Mouse (Mus musculus) Patski (cell line): ENCODE measurements at regions not wholly inside any gene's neighbourhood (a gene's known extent, or its start where the extent isn't known, plus 50 kb on each side); places are given as distances from the start of the nearest gene placed in this dataset.

Experiments used
- ATAC-seq: fragments of 100-300 bp; one replicate; pipeline ENCODE4 v1.8.0; 2021
- CTCF ChIA-PET: fragments of 350-600 bp; sonication (Branson Sonifier 250); formaldehyde crosslinking; loops from one replicate; lab custom pipeline; 2022; ENCODE audit warnings: inconsistent platforms; lab: Charles Lee
- POLR2A ChIA-PET: fragments of 350-600 bp; sonication (Branson Sonifier 250); formaldehyde crosslinking; loops from one replicate; lab custom pipeline; 2022; ENCODE audit warnings: antibody characterized with exemption, inconsistent platforms; lab: Charles Lee
- DNase-seq: peaks from one replicate; pipeline ENCODE4 v3.0.0-alpha.2; 2011; ENCODE audit warnings: low read depth, low spot score
- H3K27me3 ChIP-seq: fragments of 371-371 bp; one replicate; pipeline ENCODE4 v1.5.1; 2021
- CTCF ChIP-seq: fragments of 100-300 bp; IDR thresholded peaks from one replicate; pipeline ENCODE4 v1.5.1; 2021
- in situ Hi-C: fragments of 300-500 bp; cut with MboI; formaldehyde crosslinking; loops from 3 replicates; pipeline ENCODE4 v1.11.1; 2018; ENCODE audit warnings: low pct_unique_long_range_greater_than_20kb, mixed read lengths

DNA sequence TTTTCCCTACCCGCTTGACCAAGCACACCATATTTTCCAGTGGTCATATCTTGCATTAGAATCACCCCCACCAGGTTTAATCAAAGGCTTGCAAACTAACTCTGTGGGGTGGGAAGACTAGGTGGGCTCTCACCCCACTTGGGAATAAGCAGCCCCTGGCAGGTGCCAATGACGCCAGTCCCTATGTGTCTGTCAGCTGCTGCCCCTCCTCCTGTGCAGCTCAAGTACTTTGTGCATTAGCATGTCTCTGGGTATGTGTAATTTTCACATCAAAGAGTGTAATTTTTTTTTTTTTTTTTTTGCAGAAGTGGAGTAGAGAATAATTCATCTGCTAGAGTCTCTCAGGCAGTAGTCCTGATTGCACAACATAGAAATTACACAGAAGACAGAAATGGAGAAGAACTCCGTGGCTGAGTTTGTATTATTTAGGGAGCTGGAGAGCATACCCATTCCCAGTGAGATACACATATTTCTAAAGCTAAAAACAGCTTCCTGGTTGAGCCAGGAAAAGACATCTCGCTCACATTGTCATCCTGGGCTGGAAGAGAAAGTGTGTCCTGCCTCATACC, 186.6 kb downstream of the Rybp start:
- ChIA-PET CTCF (no interaction called here), POLR2A (interaction anchor here (0.7 kb wide), 1 partner anchor 36 kb away, joined by 4 read pairs; no protein-coding TSS in a partner anchor)
- DNase-seq (no peak), ATAC-seq (no peak)
- no peak for TF ChIP-seq CTCF
- in situ Hi-C loops, result no loop called here
- peaks cover 60% of the 10 kb centered on the region for H3K27me3 ChIP-seq

DNA sequence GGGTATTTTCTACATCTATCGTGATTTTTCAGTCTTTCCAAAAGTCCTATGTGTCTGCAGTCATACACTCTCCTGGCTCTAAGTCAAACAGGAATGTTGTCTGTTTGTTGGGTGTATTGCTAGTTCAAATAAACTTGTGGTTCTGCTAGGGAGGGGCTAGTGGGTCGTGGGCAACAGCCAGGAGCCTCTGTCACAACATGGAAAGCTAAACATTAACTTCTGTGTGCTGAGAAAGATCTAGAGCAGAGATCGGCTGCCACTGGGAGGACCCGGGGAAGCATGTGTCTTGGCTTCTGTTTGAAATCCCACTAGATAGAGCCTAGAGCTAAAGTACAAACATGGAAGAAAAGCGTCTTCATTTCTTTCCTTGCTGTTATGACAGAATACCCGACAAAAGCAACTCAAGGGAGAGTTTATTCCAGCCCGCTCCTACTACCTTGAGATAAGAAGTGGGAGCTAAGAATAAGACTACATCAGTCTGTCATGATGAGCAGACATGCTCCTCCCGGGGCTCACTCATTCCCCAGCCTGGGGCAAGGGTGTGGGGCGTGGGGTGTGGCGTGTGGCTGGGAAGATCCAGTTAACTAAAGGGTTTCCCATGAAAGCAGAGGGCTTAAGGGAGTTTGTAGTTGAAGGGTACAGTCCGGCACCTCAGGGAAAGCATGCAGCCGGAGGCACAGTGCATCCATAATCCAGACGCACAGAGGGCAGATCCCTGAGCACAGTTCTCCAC, 190.7 kb downstream of the Rybp start:
- no peak for TF ChIP-seq CTCF
- ChIA-PET POLR2A (no interaction called here), CTCF (no interaction called here)
- ATAC-seq (peak; percentile 42), DNase-seq (no peak)
- H3K27me3 ChIP-seq, result peaks cover 37% of the 10 kb centered on the region
- in situ Hi-C loops, result no loop called here

DNA sequence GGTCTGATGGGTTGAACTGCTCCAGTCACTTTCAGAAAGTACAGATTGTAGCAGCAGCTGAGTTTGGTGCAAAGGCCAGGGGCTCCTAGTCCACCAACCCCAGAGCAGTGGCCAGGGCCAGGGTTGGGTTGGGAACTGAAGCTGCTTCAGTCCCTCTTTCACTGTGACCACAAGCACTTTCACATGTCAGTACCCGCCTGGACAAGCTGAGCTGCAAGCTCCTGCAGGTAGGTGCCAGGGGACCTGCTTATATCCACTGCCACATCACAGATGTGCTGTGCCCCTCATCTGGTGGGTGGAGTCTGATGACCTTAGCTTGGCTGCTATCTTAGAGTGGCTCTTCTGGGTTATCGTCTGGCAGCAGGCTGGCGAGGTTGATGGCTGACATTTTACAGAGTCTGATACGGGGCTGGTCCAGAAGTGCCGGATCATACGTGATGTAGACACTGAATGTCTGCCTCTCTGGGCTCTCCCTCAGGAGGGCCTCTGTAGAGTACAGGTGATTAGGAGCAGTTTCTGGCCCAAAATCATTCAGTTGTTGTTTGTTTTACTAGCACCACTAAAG, 192.6 kb downstream of the Rybp start:
- TF ChIP-seq CTCF, result no peak
- ChIA-PET CTCF (no interaction called here), POLR2A (no interaction called here)
- ATAC-seq (no peak), DNase-seq (no peak)
- peaks cover 41% of the 10 kb centered on the region for H3K27me3 ChIP-seq
- in situ Hi-C loops, result no loop called here

DNA sequence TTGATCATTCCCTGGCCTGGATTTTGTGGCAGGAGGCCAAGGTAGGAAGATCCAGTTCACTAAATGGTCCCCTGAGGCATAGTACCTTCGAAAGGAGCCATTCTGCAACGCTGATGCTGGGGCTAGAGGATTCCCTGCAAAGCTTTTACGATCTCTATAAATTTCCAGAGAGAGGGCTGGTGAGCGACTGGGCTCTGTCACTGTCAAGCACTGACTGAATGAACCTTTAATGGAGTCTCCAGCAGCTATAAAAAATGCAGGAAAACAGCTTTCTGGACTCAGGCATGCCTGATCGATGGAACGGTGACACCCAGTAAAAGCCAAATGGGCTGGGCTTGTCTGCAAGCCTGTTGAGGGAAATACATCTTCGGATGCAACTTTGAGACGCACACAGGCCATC, 194.4 kb downstream of the Rybp start:
- DNase-seq (no peak), ATAC-seq (no peak)
- ChIA-PET POLR2A (no interaction called here), CTCF (no interaction called here)
- in situ Hi-C loops, result no loop called here
- H3K27me3 ChIP-seq, result peaks cover 47% of the 10 kb centered on the region
- TF ChIP-seq CTCF, result no peak

DNA sequence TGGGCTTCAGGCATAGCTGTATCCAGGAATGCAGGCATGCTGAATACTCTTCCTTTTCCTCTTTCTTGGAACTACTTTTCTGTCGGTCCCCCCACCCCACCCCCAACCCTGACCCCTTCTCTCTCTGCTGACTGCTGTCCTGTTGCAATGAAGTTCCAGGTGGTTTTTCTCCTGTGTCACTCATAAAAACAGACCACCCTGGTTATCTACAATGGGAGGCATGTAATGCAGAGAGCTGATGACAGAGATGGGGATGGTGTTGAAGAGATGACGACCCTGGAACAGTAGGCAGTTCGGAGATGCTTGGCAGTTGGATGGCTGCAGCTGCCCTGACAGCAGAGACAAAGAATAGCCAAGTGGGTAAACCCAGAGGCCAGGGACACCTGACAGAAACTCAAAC, 195.5 kb downstream of the Rybp start:
- POLR2A ChIA-PET, result no interaction called here
- no peak for DNase-seq

DNA sequence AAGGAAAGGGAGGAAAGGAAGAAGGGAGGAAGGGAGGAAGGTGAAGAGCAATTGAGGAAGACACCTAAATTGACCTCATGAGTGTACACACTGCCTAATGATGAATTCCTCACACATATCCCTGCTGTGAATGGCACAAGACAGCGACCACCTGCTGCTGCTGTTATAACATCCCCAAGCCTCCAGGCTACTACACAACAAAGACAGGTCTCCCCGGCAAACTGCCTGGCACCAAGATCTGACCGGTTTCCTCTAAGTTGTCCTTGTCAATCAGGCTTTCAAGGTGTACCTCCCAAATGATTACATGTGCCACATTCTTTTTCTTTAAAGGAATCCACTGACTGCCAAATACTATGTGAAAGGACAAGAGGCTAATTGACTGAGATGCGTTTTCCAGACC, 198.7 kb downstream of the Rybp start:
- ChIA-PET CTCF (no interaction called here), POLR2A (no interaction called here)
- DNase-seq (no peak), ATAC-seq (no peak)
- in situ Hi-C loops, result no loop called here
- H3K27me3 ChIP-seq, result peaks cover 57% of the 10 kb centered on the region
- TF ChIP-seq CTCF, result no peak

More for the DNA sequence above, 195.5 kb downstream of the Rybp start:
- in situ Hi-C loops, result no loop called here
- H3K27me3 ChIP-seq, result peaks cover 55% of the 10 kb centered on the region
- TF ChIP-seq CTCF, result no peak
- CTCF ChIA-PET, result no interaction called here
- no peak for ATAC-seq

DNA sequence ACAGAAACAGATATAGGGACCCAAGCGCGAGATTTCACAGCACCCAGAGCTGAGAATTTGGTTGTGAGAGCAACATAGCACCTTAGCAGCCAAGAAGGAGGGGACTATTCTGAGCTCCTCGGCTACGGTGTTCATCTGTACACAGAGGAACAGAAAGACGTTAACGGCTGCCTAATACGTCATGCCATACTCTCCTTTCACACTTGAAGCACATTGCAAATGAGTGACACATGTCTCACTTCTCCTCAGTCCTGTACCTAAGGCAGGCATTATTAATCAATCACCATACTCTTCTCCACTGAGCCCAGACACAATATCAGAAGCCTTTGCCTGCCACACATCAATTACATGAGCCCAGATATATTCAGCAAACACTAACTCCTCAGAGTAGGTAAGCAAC, 200.5 kb downstream of the Rybp start:
- ATAC-seq (no peak), DNase-seq (no peak)
- in situ Hi-C loops, result no loop called here
- H3K27me3 ChIP-seq, result peaks cover 58% of the 10 kb centered on the region
- POLR2A ChIA-PET, result no interaction called here
- TF ChIP-seq CTCF, result no peak
- CTCF ChIA-PET, result interaction anchor here (1.1 to 1.2 kb wide), 2 partner anchors 10 to 17 kb away, joined by 3 to 4 read pairs; no protein-coding TSS in a partner anchor

DNA sequence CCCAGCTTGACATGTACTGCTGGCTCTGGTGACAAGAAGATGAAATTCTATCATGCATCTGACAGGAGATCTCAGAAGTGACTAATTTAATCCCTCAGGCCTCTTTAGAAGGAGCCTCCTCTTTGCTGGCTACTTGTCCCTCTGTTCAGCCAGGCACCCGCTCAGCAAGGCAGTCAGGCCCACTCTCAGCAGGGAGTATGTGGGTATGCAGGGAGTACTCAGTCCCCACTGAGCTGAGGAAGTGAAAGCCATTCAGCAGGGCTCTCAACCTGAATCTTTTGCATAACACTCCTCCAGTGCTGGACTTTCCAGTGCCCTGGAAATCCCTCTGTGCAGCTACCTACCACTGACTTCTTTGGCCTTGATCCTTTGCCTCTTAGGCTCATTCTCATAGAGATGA, 201.3 kb downstream of the Rybp start:
- H3K27me3 ChIP-seq, result peaks cover 58% of the 10 kb centered on the region
- no peak for TF ChIP-seq CTCF
- CTCF ChIA-PET, result interaction anchor here (1.1 to 1.2 kb wide), 2 partner anchors 9 to 18 kb away, joined by 3 to 4 read pairs; no protein-coding TSS in a partner anchor
- ATAC-seq (no peak), DNase-seq (no peak)
- in situ Hi-C loops, result no loop called here
- POLR2A ChIA-PET, result no interaction called here

DNA sequence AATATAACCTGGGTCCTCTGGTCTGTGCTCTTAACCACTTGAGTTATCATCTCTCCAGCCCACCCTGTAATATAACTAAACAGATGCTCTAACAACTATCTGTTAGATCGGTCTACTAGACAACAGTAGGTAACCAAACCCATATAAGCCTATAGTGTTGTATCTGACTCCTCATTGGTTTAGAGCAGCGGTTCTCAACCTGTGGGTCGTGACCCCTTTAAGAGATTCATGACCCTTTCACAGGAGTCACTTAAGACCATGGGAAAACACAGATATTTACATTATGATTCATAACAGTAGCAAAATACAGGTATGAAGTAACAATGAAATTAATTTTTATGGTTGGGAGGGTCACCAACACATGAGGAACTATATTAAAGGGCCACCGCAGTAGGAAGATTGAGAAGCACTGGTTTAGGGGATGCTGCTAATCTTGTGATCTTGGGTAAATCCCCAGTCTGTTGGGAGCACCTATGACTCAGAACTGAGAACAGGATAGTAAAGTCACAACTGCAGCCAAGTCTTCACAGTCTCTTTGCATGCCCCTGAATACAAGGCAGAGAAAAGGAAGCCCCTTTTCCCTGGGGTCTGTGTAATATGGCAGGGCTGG, 203.3 kb downstream of the Rybp start:
- ChIA-PET POLR2A (no interaction called here), CTCF (no interaction called here)
- ATAC-seq (no peak), DNase-seq (no peak)
- peaks cover 59% of the 10 kb centered on the region for H3K27me3 ChIP-seq
- in situ Hi-C loops, result no loop called here
- no peak for TF ChIP-seq CTCF

DNA sequence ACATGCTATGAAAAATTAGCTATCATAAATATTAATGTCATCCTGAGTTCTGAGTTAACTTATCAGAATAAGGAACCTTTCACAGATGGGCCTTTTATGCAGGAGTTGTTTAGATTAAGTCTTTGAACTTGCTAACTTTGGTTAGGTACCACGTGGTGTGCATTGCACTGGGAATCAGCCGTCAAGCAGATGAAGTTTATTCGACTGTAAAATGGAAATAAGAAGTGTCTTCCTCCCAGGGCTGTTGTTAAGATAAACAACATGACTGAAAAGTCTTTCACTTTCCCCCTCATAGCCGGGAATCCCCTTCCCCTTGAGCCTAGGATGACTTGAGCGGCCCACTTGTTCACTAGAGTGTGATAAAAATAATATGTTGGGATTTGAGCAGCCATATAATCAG, 204.2 kb downstream of the Rybp start:
- POLR2A ChIA-PET, result interaction anchor here (1.1 kb wide), 1 partner anchor 20 kb away, joined by 3 read pairs; no protein-coding TSS in a partner anchor
- no peak for TF ChIP-seq CTCF
- in situ Hi-C loops, result no loop called here
- CTCF ChIA-PET, result no interaction called here
- H3K27me3 ChIP-seq, result peaks cover 57% of the 10 kb centered on the region
- ATAC-seq (no peak), DNase-seq (no peak)

DNA sequence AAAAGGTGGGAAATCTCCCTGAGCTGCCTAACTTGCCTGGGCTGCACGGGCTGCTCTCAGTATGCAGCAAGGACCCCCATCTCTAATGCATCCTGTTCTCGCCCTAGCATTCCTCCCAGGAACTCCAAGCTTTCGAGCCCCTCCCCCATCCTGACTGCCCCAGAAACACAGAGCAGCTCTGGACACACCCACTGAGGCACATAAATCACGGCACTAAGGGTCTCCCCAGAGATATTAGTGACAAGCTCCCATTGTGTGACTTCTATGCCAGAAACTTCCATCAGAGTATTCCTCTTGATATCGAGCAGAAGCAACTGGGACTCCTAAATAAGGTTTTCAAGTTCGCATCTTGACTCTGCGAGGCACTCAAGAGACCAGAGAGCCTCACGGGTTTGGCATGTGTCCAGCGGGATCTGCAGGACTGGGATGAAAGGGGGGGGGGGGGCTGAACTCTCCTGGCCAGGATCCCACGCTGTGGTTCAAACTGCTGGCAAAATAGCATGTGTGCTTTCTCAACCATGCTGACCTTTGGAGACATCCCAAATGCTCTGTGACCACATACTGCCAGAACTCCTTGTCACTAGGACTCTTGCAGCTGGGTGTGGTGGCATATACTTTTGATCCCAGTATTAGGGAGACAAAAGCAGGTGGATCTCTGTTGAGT, 212.5 kb downstream of the Rybp start:
- no peak for TF ChIP-seq CTCF
- H3K27me3 ChIP-seq, result peaks cover 37% of the 10 kb centered on the region
- ATAC-seq, result no peak
- CTCF ChIA-PET, result no interaction called here
- in situ Hi-C loops, result no loop called here
- POLR2A ChIA-PET, result no interaction called here
- DNase-seq, result no peak
